Mouse (Mus musculus): Measurements from ENCODE around the gene Rab7. TPM values are rescaled to one million over a fixed set of nuclear protein-coding genes. Genes with fewer than 3 reads are reported as not detected.
"Not testable (repeated sequence)": the region's sequence is repeated elsewhere in the genome, so short reads cannot be mapped to it uniquely, and the experiment has no call there.

The Rab7 gene
- polyA plus RNA-seq, 1 experiment from 2014 or later: 238 TPM

DNA sequence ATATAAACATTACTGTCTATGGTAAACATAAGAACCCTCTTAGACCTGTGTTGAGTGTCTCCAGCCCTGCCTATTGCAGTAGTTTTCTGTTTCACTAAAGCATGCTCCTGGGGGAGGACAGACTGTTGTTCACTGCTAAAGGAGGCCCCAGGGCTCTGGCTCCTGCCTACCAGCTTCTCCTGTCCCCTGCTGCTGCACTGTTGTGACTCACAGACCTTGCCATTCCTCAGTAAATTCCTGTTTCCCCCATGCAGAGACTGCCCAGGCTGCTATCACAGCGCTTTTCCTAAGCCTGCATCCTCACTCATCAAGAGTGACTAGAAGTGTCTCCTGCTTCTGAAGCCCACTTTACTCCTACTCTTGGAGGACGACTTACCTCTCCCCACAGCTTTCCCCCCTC is 75.0 kb downstream of the Rab7 start:
- Histone ChIP-seq H3K4me2 (ENCODE audit: low read length) (no peak overlapping the region), H3K9ac (ENCODE audit: low read depth, low read length) (no peak overlapping the region), H3K36me3 (ENCODE audit: insufficient read depth, low read length) (no peaks in the 10 kb centered on the region), H3K4me3 (replicated peaks; ENCODE audit: low read depth, low read length) (no peak overlapping the region), H3K27ac (no peak overlapping the region), H3K9me3 (replicated peaks; ENCODE audit: low read length) (no peaks in the 10 kb centered on the region), H3K4me1 (replicated peaks; ENCODE audit: insufficient read depth, low read length) (no peaks in the 10 kb centered on the region), H3K27me3 (ENCODE audit: insufficient read depth, low read length) (no peaks in the 10 kb centered on the region)
- ATAC-seq (replicated peaks; ENCODE audit: low FRiP score, low read depth) (no peak), DNase-seq (ENCODE audit: low spot score) (no peak)
- 44% methylated on average over 2 of the region's 2 CpGs for WGBS
- TF ChIP-seq CTCF (IDR thresholded peaks at IDR 0.05; ENCODE audit: low read depth): no peak

DNA sequence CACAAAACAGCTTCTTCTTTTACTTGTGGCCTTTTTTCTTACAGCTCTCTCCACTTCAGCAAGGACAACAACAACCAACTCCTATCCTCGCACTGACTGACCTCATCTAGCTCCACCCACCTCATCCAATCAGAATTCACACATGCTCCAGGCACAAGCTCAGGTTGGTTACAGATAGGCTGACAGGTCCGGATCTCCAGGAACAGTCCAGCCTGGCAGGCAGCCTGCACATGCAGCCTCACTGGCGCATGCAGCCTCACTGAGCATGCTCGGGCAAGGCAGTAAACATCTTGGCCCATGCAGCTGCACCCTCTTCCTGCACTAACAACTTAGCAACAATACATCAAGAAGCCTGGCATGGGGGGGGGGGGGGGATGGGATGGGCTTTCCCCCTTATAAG is 82.6 kb downstream of the Rab7 start:
- not testable (repeated sequence) for H3K9ac ChIP-seq (ENCODE audit: low read depth, low read length); ATAC-seq (replicated peaks; ENCODE audit: low FRiP score, low read depth); H3K4me3 ChIP-seq (replicated peaks; ENCODE audit: low read depth, low read length); H3K27ac ChIP-seq; H3K27me3 ChIP-seq (ENCODE audit: insufficient read depth, low read length); DNase-seq (ENCODE audit: low spot score); H3K4me2 ChIP-seq (ENCODE audit: low read length); H3K36me3 ChIP-seq (ENCODE audit: insufficient read depth, low read length); H3K4me1 ChIP-seq (replicated peaks; ENCODE audit: insufficient read depth, low read length); H3K9me3 ChIP-seq (replicated peaks; ENCODE audit: low read length)
- WGBS: 56% methylated on average over 4 of the region's 4 CpGs

Small RNAs within 50 kb of the gene (microRNA-seq; reads per million reads assigned to microRNA genes)
- not detected for gene Gm47286

Other genes starting within 250 kb of the Rab7 start
- 16.4 and 17.1 TPM in 2 replicates for gene Rab43, start 233.1 kb downstream of the Rab7 start, polyA plus RNA-seq (2015; fragmentation: Nextera tagmentation; extraction: Ambion mirVana)
- gene Gm45140, start 209.5 kb downstream of the Rab7 start, polyA plus RNA-seq (2015; fragmentation: Nextera tagmentation; extraction: Ambion mirVana): 3.0 and 4.1 TPM in 2 replicates
- gene Isy1, start 206.5 kb downstream of the Rab7 start, polyA plus RNA-seq (2015; fragmentation: Nextera tagmentation; extraction: Ambion mirVana): 46.6 and 48.5 TPM in 2 replicates
- 881 and 892 TPM in 2 replicates for gene Cnbp, start 194.2 kb downstream of the Rab7 start, polyA plus RNA-seq (2015; fragmentation: Nextera tagmentation; extraction: Ambion mirVana)
- 101 and 114 TPM in 2 replicates for gene Copg1, start 157.5 kb downstream of the Rab7 start, polyA plus RNA-seq (2015; fragmentation: Nextera tagmentation; extraction: Ambion mirVana)
- gene Hmces, start 131.3 kb downstream of the Rab7 start, polyA plus RNA-seq (2015; fragmentation: Nextera tagmentation; extraction: Ambion mirVana): 47.1 and 55.2 TPM in 2 replicates
- gene H1fx, start 63.6 kb downstream of the Rab7 start, polyA plus RNA-seq (2015; fragmentation: Nextera tagmentation; extraction: Ambion mirVana): 39.4 and 72.1 TPM in 2 replicates
- 282 and 319 TPM in 2 replicates for gene Rpn1, start 39.2 kb upstream of the Rab7 start, polyA plus RNA-seq (2015; fragmentation: Nextera tagmentation; extraction: Ambion mirVana)
- gene Gata2, start 148.6 kb upstream of the Rab7 start, polyA plus RNA-seq (2015; fragmentation: Nextera tagmentation; extraction: Ambion mirVana): 56.3 and 64.3 TPM in 2 replicates
- gene Dnajb8, start 177.0 kb upstream of the Rab7 start, polyA plus RNA-seq (2015; fragmentation: Nextera tagmentation; extraction: Ambion mirVana): not detected in 2 replicates

All from kidney, postnatal 0 days (tissue).